Mouse (Mus musculus): ENCODE measurements around the gene Nck2. TPM values are rescaled to one million over a fixed set of nuclear protein-coding genes. Genes with fewer than 3 reads are reported as not detected.

Gene Nck2
- polyA plus RNA-seq, 1 experiment from 2014 or later: 38.0 TPM

- no peak for ATAC-seq (ENCODE audit: low FRiP score, low read depth)
- Histone ChIP-seq H3K4me2 (no peak overlapping the region), H3K27ac (replicated peaks) (no peak overlapping the region), H3K36me3 (no peaks in the 10 kb centered on the region), H3K4me1 (replicated peaks) (no peaks in the 10 kb centered on the region), H3K27me3 (no peaks in the 10 kb centered on the region), H3K9me3 (no peaks in the 10 kb centered on the region), H3K9ac (no peak overlapping the region), H3K4me3 (no peak overlapping the region)
- 79% methylated on average over 3 of the region's 3 CpGs for WGBS
These were observed 31.1 kb upstream of the Nck2 start for GRCm38 (mm10) chr1:43413298-43413697.

DNA sequence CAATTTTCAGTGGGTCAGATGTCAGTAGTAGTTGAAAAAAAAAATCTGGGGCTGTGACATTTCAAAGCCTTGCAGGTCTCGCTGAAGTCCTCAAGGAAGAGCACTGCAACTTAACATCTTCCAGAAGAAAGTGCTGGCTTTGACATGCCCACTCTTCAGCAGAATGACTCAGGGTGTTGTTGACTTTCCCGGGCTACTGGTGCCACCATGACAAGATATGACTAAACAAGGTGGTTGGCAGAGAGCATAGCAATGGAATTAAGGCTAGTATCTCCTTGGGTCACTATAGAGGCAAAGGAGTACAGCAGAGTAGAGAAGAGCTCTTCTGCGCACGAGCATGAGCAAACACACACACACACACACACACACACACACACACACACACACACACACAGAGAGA is 30.6 kb upstream of the Nck2 start:
- no peak overlapping the region for H3K4me2 ChIP-seq
- 88% methylated on average over 4 of the region's 4 CpGs for WGBS
- no peaks in the 10 kb centered on the region for H3K4me1 ChIP-seq (replicated peaks)
- H3K9me3 ChIP-seq: no peaks in the 10 kb centered on the region
- H3K9ac ChIP-seq: no peak overlapping the region
- no peak overlapping the region for H3K27ac ChIP-seq (replicated peaks)
- H3K27me3 ChIP-seq: no peaks in the 10 kb centered on the region
- no peak overlapping the region for H3K4me3 ChIP-seq
- no peak for ATAC-seq (ENCODE audit: low FRiP score, low read depth)
- no peaks in the 10 kb centered on the region for H3K36me3 ChIP-seq

DNA sequence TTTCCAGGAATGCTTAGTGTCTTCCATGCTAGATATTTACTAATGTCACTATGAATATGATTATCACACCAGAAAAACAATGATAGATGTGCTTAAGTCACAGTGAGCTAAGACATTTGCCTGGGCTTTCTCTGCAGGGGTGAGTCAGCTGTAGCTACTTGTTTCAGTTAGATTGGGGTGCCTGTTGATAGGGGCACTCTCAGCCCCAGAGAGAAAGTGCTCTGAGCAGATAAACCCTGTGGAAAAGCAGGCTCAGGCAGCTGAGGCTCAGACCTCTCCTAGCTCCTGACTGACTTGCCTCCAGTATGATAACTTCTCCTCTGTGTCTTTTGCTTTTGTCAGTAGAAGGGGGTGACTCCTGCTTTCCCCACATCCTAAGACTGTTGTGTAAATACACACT is 30.2 kb upstream of the Nck2 start:
- Histone ChIP-seq H3K9ac (no peak overlapping the region), H3K27me3 (no peaks in the 10 kb centered on the region), H3K4me2 (no peak overlapping the region), H3K27ac (replicated peaks) (no peak overlapping the region), H3K4me1 (replicated peaks) (no peaks in the 10 kb centered on the region), H3K4me3 (no peak overlapping the region), H3K9me3 (no peaks in the 10 kb centered on the region), H3K36me3 (no peaks in the 10 kb centered on the region)
- ATAC-seq (ENCODE audit: low FRiP score, low read depth): no peak

- Histone ChIP-seq H3K4me1 (replicated peaks) (no peaks in the 10 kb centered on the region), H3K36me3 (no peaks in the 10 kb centered on the region), H3K9me3 (no peaks in the 10 kb centered on the region), H3K27me3 (no peaks in the 10 kb centered on the region), H3K4me3 (no peak overlapping the region), H3K27ac (replicated peaks) (no peak overlapping the region), H3K4me2 (no peak overlapping the region), H3K9ac (no peak overlapping the region)
- no peak for ATAC-seq (ENCODE audit: low FRiP score, low read depth)
These were observed 29.4 kb upstream of the Nck2 start for GRCm38 (mm10) chr1:43414971-43415370.

DNA sequence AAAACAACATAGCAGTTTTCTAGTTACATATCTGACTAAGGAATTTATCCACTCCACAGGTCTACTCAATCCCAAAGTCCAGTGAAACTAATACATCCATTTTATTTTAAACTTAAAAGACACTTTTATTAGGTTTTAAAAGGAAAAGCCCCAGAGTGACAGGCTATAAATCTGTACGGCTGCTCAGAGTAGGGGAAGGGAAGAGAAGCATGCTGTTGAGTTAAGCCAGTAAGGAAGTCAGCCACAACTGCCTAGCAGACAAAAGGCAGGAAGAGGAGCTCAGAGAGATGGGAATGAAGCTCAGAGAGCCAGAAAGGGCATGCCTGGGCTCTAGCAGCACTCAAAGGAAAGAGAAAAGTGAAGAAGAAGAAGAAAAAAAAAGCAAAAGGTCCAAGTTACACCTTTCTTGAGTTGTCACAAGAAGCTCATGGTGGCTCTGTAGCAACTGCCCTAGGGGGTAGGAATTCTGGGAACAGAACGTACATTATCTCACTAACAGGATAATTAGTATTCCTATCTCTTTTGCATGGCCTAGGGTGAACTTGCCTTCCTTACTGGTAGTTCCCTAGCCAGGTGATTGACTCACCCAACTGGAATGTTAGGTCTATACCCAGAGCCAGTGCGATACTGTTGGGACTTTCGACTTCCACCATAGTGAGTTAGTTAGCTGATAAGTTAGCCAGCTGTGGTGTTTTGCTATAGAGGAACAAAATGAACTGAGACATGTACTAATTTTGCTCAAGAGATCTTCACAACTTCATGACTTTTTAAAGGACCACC is 21.2 kb upstream of the Nck2 start:
- H3K9ac ChIP-seq: no peak overlapping the region
- H3K4me2 ChIP-seq: no peak overlapping the region
- 82% methylated on average over 4 of the region's 4 CpGs for WGBS
- no peaks in the 10 kb centered on the region for H3K27me3 ChIP-seq
- H3K27ac ChIP-seq (replicated peaks): no peak overlapping the region
- H3K4me1 ChIP-seq (replicated peaks): peaks cover 6% of the 10 kb centered on the region; the same call in 1 of the 2 replicates
- no peak for ATAC-seq (ENCODE audit: low FRiP score, low read depth)
- no peak overlapping the region for H3K4me3 ChIP-seq
- no peaks in the 10 kb centered on the region for H3K9me3 ChIP-seq
- H3K36me3 ChIP-seq: no peaks in the 10 kb centered on the region

- no peaks in the 10 kb centered on the region for H3K9me3 ChIP-seq
- H3K9ac ChIP-seq: no peak overlapping the region
- H3K4me3 ChIP-seq: no peak overlapping the region
- H3K4me2 ChIP-seq: no peak overlapping the region
- peaks cover 6% of the 10 kb centered on the region; the same call in 1 of the 2 replicates for H3K4me1 ChIP-seq (replicated peaks)
- no peaks in the 10 kb centered on the region for H3K27me3 ChIP-seq
- no peaks in the 10 kb centered on the region for H3K36me3 ChIP-seq
- 45% methylated on average over 4 of the region's 4 CpGs for WGBS
- no peak overlapping the region for H3K27ac ChIP-seq (replicated peaks)
- ATAC-seq (ENCODE audit: low FRiP score, low read depth): no peak
These were observed 17.9 kb upstream of the Nck2 start for GRCm38 (mm10) chr1:43426526-43426925.

DNA sequence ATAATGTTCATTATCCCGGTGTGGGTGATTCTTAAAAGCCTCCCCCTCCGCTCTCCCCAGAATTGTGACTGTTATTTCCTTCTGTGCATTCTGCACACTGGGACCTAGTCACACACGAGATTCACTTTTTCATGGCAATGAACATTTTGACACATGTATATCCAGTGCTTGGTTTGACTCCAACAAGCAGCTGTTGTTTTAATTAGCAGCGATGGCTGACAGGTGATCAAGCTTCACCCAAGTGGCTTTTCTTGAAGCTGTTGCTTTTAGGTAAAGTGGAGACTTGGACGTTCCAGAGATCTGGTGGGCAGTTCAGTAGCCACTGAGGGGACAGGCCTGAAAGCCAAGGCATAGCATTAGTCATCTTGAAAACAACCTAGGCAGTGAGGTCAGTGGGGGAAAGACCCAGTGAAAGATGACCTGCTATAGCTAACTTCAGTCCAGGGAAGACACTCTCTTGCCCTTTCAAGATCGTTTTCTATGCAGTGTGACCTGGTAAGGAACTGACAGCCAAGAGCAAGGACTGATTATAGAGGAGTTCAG is 17.3 kb upstream of the Nck2 start:
- Histone ChIP-seq H3K9me3 (no peaks in the 10 kb centered on the region), H3K27ac (replicated peaks) (no peak overlapping the region), H3K4me1 (replicated peaks) (peaks cover 6% of the 10 kb centered on the region; the same call in 1 of the 2 replicates), H3K9ac (no peak overlapping the region), H3K36me3 (no peaks in the 10 kb centered on the region), H3K27me3 (no peaks in the 10 kb centered on the region), H3K4me3 (no peak overlapping the region), H3K4me2 (no peak overlapping the region)
- no peak for ATAC-seq (ENCODE audit: low FRiP score, low read depth)
- WGBS: 62% methylated on average over 6 of the region's 6 CpGs

DNA sequence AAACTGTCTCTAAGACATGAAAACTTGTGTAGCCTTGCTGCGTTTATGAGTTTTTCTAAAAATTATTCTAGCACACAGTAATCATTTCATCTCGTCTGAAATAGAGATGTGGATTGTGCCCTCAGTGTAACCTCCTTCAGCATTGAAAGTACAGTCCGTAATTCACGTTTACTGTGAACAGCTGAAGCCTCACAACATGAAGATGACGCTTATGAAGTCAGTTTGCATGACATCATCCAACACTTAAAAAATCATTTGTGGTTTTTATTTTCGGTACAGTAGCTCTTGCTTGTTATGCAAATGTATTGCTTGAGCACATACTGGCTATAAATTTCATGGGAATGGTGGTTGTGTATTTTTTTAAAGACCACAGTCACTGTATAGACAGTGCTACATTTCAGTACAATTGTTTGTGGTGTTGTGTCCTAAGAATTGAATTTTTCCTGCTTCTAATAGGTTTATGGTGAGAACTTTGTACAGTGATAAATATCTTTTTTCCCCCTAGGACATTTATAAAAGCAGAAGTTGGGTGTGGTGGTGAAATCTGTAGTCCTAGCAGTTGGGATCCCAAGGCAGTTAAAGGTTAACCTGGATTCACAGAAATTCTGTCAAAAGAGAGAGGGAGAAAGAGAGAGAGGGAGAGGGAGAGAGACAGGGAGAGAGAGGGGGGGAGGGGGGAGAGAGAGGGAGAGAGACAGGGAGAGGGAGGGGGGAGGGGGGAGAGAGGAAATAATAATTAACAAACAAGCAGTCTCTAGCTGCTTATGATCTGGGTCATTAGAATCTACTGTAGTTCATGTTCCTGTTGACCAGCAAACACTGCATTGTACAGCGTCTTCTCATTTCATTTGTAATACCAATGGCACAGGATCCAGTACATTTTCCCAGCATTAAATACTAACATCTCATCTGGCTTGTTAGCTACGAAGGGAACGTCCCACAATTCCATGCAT is 14.2 kb upstream of the Nck2 start:
- Histone ChIP-seq H3K27me3 (no peaks in the 10 kb centered on the region), H3K36me3 (no peaks in the 10 kb centered on the region), H3K9ac (no peak overlapping the region), H3K4me3 (no peak overlapping the region), H3K4me2 (no peak overlapping the region), H3K9me3 (no peaks in the 10 kb centered on the region), H3K4me1 (replicated peaks) (peaks cover 6% of the 10 kb centered on the region; the same call in 1 of the 2 replicates), H3K27ac (replicated peaks) (no peak overlapping the region)
- 88% methylated on average over 9 of the region's 9 CpGs for WGBS
- no peak for ATAC-seq (ENCODE audit: low FRiP score, low read depth)

DNA sequence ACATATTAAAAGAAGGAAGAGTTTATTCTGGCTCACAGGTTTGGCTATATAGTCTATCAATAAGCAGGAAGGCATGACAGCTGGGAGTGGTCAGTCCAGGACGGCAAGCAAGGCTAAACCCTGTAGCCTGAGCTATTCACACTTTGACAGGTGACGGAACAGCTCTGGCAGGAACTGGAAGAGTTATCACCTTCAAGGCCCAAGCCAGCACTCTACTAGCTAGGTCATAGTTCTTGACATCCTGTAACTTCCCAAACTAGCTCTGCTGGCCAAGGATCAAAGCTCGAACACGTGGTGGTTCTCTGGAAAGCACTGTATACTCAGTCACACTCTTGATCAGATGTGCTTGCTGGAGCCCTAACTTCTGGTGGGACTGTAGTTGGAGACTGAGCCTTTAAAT is 10.5 kb upstream of the Nck2 start:
- Histone ChIP-seq H3K27me3 (no peaks in the 10 kb centered on the region), H3K4me3 (no peak overlapping the region), H3K4me2 (no peak overlapping the region), H3K4me1 (replicated peaks) (no peaks in the 10 kb centered on the region), H3K9ac (no peak overlapping the region), H3K36me3 (no peaks in the 10 kb centered on the region), H3K27ac (replicated peaks) (no peak overlapping the region), H3K9me3 (no peaks in the 10 kb centered on the region)
- WGBS: 85% methylated on average over 4 of the region's 4 CpGs
- ATAC-seq (ENCODE audit: low FRiP score, low read depth): no peak

DNA sequence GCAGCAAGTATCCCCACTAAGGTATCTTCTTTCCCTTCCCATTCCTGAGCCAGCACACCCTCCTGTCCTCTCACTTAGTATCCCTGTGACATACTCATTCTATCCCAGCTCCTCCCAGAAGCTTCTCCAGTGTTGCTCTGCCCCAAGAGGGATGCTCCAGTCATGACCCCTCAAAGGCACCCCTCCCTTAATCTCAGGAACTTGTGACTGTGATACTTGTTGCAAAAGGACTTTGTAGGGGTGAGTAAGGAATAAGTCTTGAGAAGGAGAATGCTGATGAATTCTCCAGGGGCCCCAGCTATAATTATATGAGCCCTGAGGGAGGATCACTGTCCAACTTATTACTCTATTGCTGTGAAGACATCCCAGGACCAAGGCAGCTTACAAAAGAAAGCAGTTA is 7.8 kb upstream of the Nck2 start:
- ATAC-seq (ENCODE audit: low FRiP score, low read depth): no peak

GRCm38 (mm10) chr1:43439261-43439660 is 5.1 kb upstream of the Nck2 start:
- Histone ChIP-seq H3K36me3 (no peaks in the 10 kb centered on the region), H3K27me3 (no peaks in the 10 kb centered on the region), H3K9ac (no peak overlapping the region), H3K27ac (replicated peaks) (no peak overlapping the region), H3K4me3 (no peak overlapping the region), H3K9me3 (no peaks in the 10 kb centered on the region), H3K4me1 (replicated peaks) (no peaks in the 10 kb centered on the region), H3K4me2 (no peak overlapping the region)
- no peak for ATAC-seq (ENCODE audit: low FRiP score, low read depth)
- WGBS: 90% methylated on average over 1 of the region's 1 CpGs

More for the DNA sequence above, 7.8 kb upstream of the Nck2 start:
- Histone ChIP-seq H3K36me3 (no peaks in the 10 kb centered on the region), H3K4me3 (no peak overlapping the region), H3K27ac (replicated peaks) (no peak overlapping the region), H3K9ac (no peak overlapping the region), H3K4me2 (no peak overlapping the region), H3K9me3 (no peaks in the 10 kb centered on the region), H3K27me3 (no peaks in the 10 kb centered on the region), H3K4me1 (replicated peaks) (no peaks in the 10 kb centered on the region)

DNA sequence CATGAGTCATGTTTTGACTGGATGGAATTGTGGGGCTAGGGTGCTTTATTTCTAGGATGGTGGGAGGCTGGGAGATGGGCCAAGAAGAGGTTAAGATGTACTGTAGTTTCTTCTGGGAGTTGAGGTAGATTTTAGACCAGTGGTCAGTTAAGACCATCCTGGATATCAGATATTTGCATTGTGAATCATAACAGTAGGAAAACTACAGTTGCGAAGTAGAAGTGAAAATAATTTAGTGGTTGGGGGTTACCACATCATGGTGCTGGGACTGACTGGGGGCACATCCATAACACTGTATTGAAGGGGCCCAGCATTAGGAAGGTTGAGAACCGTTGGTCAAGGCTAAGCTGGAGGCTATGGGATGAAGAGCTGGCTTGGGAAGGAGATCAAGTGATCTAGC is 1.8 kb upstream of the Nck2 start:
- no peak for ATAC-seq (ENCODE audit: low FRiP score, low read depth)
- Histone ChIP-seq H3K4me1 (replicated peaks) (peaks cover 20% of the 10 kb centered on the region), H3K36me3 (no peaks in the 10 kb centered on the region), H3K9me3 (no peaks in the 10 kb centered on the region), H3K4me3 (no peak overlapping the region), H3K27ac (replicated peaks) (no peak overlapping the region), H3K4me2 (no peak overlapping the region), H3K27me3 (no peaks in the 10 kb centered on the region), H3K9ac (no peak overlapping the region)
- WGBS: 92% methylated on average over 2 of the region's 2 CpGs

All from hindbrain, embryonic 15.5 days (tissue).